Mouse (Mus musculus) lung, postnatal 0 days (tissue): ENCODE results near the gene Jmjd8. TPM values are rescaled to one million over a fixed set of nuclear protein-coding genes. Genes with fewer than 3 reads are reported as not detected.

Experiments used
- ATAC-seq: fragments of 200-750 bp; cut with Nextera tagmentation; 2 replicates; pipeline ENCODE4 v1.8.0; 2017; ENCODE audit warnings: moderate library complexity
- DNase-seq: peaks from one replicate; pipeline ENCODE4 v3.0.0-alpha.2; 2016; ENCODE audit warnings: low spot score
- H3K27ac ChIP-seq: fragments of 300-500 bp; sonication (generic); 2 replicates; pipeline ENCODE4 v1.5.1; 2014; ENCODE audit warnings: antibody characterized with exemption, mild to moderate bottlenecking, low read length, mixed read lengths
- H3K27me3 ChIP-seq: fragments of 300-500 bp; sonication (generic); replicated peaks from 2 replicates; pipeline ENCODE4 v1.6.1; 2014; ENCODE audit warnings: low read length, mixed read lengths; ENCODE audit not compliant: insufficient read depth
- H3K36me3 ChIP-seq: fragments of 300-500 bp; sonication (generic); 2 replicates; pipeline ENCODE4 v1.6.1; 2014; ENCODE audit warnings: low read length, mixed read lengths; ENCODE audit not compliant: insufficient read depth
- H3K4me1 ChIP-seq: fragments of 300-500 bp; sonication (generic); 2 replicates; pipeline ENCODE4 v1.6.1; 2014; ENCODE audit warnings: antibody characterized with exemption, low read depth, low read length, mixed read lengths; ENCODE audit not compliant: insufficient read depth
- H3K4me2 ChIP-seq: fragments of 300-500 bp; sonication (generic); replicated peaks from 2 replicates; pipeline ENCODE4 v1.6.1; 2014; ENCODE audit warnings: low read depth, mild to moderate bottlenecking, low read length, moderate library complexity, mixed read lengths
- H3K4me3 ChIP-seq: fragments of 300-500 bp; sonication (generic); 2 replicates; pipeline ENCODE4 v1.5.1; 2014; ENCODE audit warnings: low read depth, low read length
- H3K9ac ChIP-seq: fragments of 300-500 bp; sonication (generic); replicated peaks from 2 replicates; pipeline ENCODE4 v1.6.1; 2014; ENCODE audit warnings: low read depth, mild to moderate bottlenecking
- H3K9me3 ChIP-seq: fragments of 300-500 bp; sonication (generic); 2 replicates; pipeline ENCODE4 v1.6.1; 2016; ENCODE audit warnings: low read length, mixed read lengths
- CTCF ChIP-seq: IDR thresholded peaks from 2 replicates; pipeline ENCODE4 v1.5.1; 2016; ENCODE audit warnings: antibody characterized with exemption, mild to moderate bottlenecking
- EP300 ChIP-seq: IDR thresholded peaks from 2 replicates; pipeline ENCODE4 v1.6.1; 2016; ENCODE audit warnings: antibody characterized with exemption, mild to moderate bottlenecking, control low read depth
- WGBS: fragments of 180-500 bp; shearing (Covaris S2); extraction: QIAGEN DNeasy Blood & Tissue Kit; methylation state at CpG from one replicate; pipeline ENCODE4 v1.1.7; 2014; 5-methylcytosine and 5-hydroxymethylcytosine counted together
- polyA plus RNA-seq: library from polyadenylated mRNA; unstranded; fragments of >200 nt; fragmentation: Nextera tagmentation; extraction: Ambion mirVana; gene quantifications from 2 replicates; pipeline ENCODE4 v1.2.1, GENCODE M21; 2015

Gene Jmjd8
- polyA plus RNA-seq, 1 experiment from 2014 or later: 28.0 TPM

- H3K36me3 ChIP-seq: 0 out of 2 replicates have a peak, but pooled peaks cover 11% of the 10 kb centered on the region
- peaks cover 37% of the 10 kb centered on the region for H3K4me1 ChIP-seq
- DNase-seq: no peak
- H3K4me2 ChIP-seq: peak overlapping the region; percentile 84
- TF ChIP-seq EP300: no peak
- no peak for TF ChIP-seq CTCF
- H3K9ac ChIP-seq: peak overlapping the region; percentile 66
- H3K9me3 ChIP-seq: no peaks in the 10 kb centered on the region
- no peak for ATAC-seq
- H3K27ac ChIP-seq: peak overlapping the region; percentile 82
- H3K4me3 ChIP-seq: peak overlapping the region; percentile 55
- H3K27me3 ChIP-seq: no peaks in the 10 kb centered on the region
- 44% methylated on average over 21 of the region's 21 CpGs for WGBS
Observed at GRCm38 (mm10) chr17:25831451-25832281, 3.0 kb downstream of the Jmjd8 start.

DNA sequence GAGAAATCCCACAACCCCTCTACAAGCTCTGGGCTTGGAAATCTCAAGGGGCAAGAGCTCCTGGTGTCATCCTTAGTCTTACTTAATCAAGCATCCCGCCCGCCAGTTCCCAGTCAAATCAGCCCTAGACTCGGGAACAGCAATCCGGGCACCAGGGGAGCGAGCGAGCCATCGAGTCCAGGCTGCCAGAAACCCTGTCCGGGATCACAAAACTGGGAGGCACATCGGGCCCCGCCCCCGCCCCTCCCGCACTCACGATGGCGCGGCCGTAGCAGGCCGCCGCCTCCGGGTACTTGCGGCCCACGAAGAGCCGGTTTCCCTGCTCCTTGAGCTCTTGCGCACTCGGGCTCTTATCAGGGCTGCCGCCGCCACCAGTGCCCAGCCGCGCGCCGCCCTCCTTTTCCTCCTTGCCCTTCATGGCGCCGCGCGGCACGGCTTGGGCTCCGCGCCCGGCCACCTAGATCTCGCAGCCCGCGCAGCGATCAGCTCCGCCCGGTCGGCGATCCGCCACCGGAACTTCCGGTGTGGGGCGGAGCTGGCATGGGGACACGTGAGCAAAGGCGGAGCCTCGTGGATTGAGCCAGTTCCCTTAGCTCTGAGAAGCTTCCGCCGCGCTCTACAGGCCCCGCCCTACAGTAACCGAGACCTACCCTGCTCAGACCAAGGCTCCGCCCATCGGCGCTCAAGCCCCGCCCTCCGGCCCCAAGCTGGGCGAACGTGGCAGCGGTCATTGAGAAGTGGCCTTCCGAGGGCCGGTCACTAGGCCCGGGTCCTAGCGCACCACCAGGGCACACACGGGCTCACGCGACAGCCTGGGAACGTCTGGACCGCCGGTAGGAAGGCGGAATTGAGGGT is 4.0 kb downstream of the Jmjd8 start:
- DNase-seq (peak; percentile 100), ATAC-seq (peak; percentile 94)
- WGBS: 1% methylated on average over 72 of the region's 77 CpGs
- Histone ChIP-seq H3K27me3 (no peaks in the 10 kb centered on the region), H3K9ac (peak overlapping the region; percentile 66), H3K4me1 (peaks cover 45% of the 10 kb centered on the region), H3K4me3 (peak overlapping the region; percentile 55), H3K4me2 (peak overlapping the region; percentile 84), H3K9me3 (no peaks in the 10 kb centered on the region), H3K36me3 (0 out of 2 replicates have a peak, but pooled peaks cover 5% of the 10 kb centered on the region), H3K27ac (peak overlapping the region; percentile 98)
- TF ChIP-seq EP300: no peak
- TF ChIP-seq CTCF: peak; percentile 23; the same call in 1 of the 2 replicates

- Histone ChIP-seq H3K36me3 (0 out of 2 replicates have a peak, but pooled peaks cover 5% of the 10 kb centered on the region), H3K4me3 (peak within 1 kb of the TSS; percentile 55), H3K4me1 (peaks cover 45% of the 10 kb centered on the region), H3K9ac (peak within 1 kb of the TSS; percentile 66), H3K27ac (peak within 1 kb of the TSS; percentile 98), H3K9me3 (no peaks in the 10 kb centered on the region), H3K27me3 (no peaks in the 10 kb centered on the region), H3K4me2 (peak within 1 kb of the TSS; percentile 84)
- DNase-seq (peak; percentile 97), ATAC-seq (peak; percentile 79)
- 4% methylated on average over 24 of the region's 24 CpGs for WGBS
- TF ChIP-seq CTCF (no peak), EP300 (no peak)
Observed at GRCm38 (mm10) chr17:25833291-25833663, 4.6 kb downstream of the Jmjd8 start, which contains the start of gene Stub1. Stub1 (minus strand) TSS chr17:25833404.

- H3K4me3 ChIP-seq: peak overlapping the region; percentile 55
- peak; percentile 31 for DNase-seq
Observed at GRCm38 (mm10) chr17:25833961-25834594, 5.4 kb downstream of the Jmjd8 start.

GRCm38 (mm10) chr17:25834595-25835222 is 6.0 kb downstream of the Jmjd8 start:
- DNase-seq (no peak), ATAC-seq (no peak)
- Histone ChIP-seq H3K4me2 (peak overlapping the region; percentile 84), H3K27me3 (no peaks in the 10 kb centered on the region), H3K9me3 (no peaks in the 10 kb centered on the region), H3K9ac (0 out of 2 replicates have a peak overlapping the region, but pooled peaks have one; percentile 13), H3K4me3 (peak overlapping the region; percentile 55; the same call in 1 of the 2 replicates), H3K27ac (peak overlapping the region; percentile 98; the same call in 1 of the 2 replicates), H3K4me1 (peaks cover 39% of the 10 kb centered on the region), H3K36me3 (0 out of 2 replicates have a peak, but pooled peaks cover 5% of the 10 kb centered on the region)
- WGBS: 79% methylated on average over 12 of the region's 12 CpGs
- TF ChIP-seq EP300: no peak
- TF ChIP-seq CTCF: no peak

More at GRCm38 (mm10) chr17:25833961-25834594, 5.4 kb downstream of the Jmjd8 start:
- H3K9ac ChIP-seq: peak overlapping the region; percentile 55; the same call in 1 of the 2 replicates
- H3K27me3 ChIP-seq: no peaks in the 10 kb centered on the region
- H3K4me1 ChIP-seq: peaks cover 45% of the 10 kb centered on the region
- peak overlapping the region; percentile 98 for H3K27ac ChIP-seq
- TF ChIP-seq CTCF (no peak), EP300 (no peak)
- H3K9me3 ChIP-seq: no peaks in the 10 kb centered on the region
- peak overlapping the region; percentile 84 for H3K4me2 ChIP-seq
- 0 out of 2 replicates have a peak, but pooled peaks cover 5% of the 10 kb centered on the region for H3K36me3 ChIP-seq
- no peak for ATAC-seq
- 19% methylated on average over 5 of the region's 6 CpGs for WGBS
